Mouse (Mus musculus): ENCODE data around the gene Bglap2. TPM values are rescaled to one million over a fixed set of nuclear protein-coding genes. Genes with fewer than 3 reads are reported as not detected.
"Not testable (repeated sequence)": the region's sequence is repeated elsewhere in the genome, so short reads cannot be mapped to it uniquely, and the experiment has no call there.

The Bglap2 gene
- polyA plus RNA-seq, 1 experiment = not detected

DNA sequence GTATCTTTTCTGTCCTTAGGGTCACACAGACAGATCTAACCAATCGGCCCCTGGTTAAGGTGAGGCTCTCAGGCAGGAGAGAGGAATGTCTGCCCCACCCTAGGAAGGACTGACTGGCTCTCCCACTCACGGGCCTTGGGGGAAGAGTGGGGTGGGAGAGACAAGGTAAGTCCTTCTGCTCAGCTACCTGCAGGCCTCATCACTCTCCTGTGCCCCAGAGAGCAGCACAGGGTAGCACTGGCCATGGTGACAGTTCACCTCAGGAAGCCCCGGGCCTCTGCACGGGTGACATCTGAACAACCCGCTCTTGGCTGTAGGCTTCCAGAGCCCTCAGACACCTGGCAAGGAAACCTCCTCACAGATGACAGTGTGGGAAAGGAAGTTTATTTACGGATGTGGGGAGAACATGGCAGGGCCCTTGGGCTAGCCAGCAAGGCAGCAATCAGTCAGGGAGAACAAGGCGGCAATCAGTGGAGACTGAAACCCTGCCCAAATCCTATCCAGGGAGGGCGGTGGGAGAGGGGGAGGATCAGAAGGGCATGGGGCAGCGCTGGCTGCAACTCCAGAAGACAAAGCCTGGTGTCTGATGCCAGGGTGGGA lies 15.4 kb upstream of the Bglap2 start:
- H3K4me1 ChIP-seq (ENCODE audit: control insufficient read depth, insufficient read depth, insufficient read length, low read length) = no peaks in the 10 kb centered on the region
- H3K36me3 ChIP-seq (ENCODE audit: control insufficient read depth, insufficient read depth, low read length) = peaks cover 8% of the 10 kb centered on the region
- no peak for TF ChIP-seq CTCF (IDR thresholded peaks at IDR 0.05; ENCODE audit: extremely low read depth, insufficient read length, insufficient replicate concordance, low read depth, low read length)
- no peak for TF ChIP-seq POLR2A (IDR thresholded peaks at IDR 0.05; ENCODE audit: low read depth, low read length)
- no peak overlapping the region for H3K4me3 ChIP-seq (ENCODE audit: low read depth, low read length)
- H3K27ac ChIP-seq (ENCODE audit: insufficient read depth, low read depth, low read length) = no peak overlapping the region
- WGBS = 83% methylated on average over 9 of the region's 9 CpGs
- H3K27me3 ChIP-seq (ENCODE audit: control insufficient read depth, insufficient read depth, low read length) = peaks cover 19% of the 10 kb centered on the region

DNA sequence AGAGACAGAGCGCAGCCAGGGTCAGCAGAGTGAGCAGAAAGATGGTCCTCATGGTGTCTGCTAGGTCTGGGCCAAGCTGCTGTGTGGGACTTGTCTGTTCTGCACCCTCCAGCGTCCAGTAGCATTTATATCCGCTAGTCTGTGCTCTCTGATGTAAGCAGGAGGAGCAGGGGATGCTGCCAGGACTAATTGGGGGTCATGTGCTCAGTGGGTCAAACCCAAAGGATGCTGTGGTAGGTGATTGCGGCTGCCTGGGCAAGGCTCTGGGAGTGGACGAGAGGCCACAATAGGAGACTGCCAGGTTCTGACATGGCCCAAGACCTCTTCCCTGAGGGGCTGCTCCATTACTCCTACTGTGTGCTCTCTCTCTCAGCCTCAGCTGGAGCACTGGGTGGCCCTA lies 5.9 kb upstream of the Bglap2 start, which contains the start of gene Bglap:
Gene Bglap (minus strand): TSS at position 101 of the 400 bp plus-strand sequence.
- 0 out of 2 replicates have a peak, but pooled peaks cover 2% of the 10 kb centered on the region for H3K27me3 ChIP-seq (ENCODE audit: control insufficient read depth, insufficient read depth, low read length)
- H3K36me3 ChIP-seq (ENCODE audit: control insufficient read depth, insufficient read depth, low read length) = no peaks in the 10 kb centered on the region
- no peak within 1 kb of the TSS for H3K4me3 ChIP-seq (ENCODE audit: low read depth, low read length)
- 78% methylated on average over 5 of the region's 5 CpGs for WGBS
- H3K4me1 ChIP-seq (ENCODE audit: control insufficient read depth, insufficient read depth, insufficient read length, low read length) = no peaks in the 10 kb centered on the region; the same call in 1 of the 2 replicates
- no peak for TF ChIP-seq POLR2A (IDR thresholded peaks at IDR 0.05; ENCODE audit: low read depth, low read length)
- no peak for TF ChIP-seq CTCF (IDR thresholded peaks at IDR 0.05; ENCODE audit: extremely low read depth, insufficient read length, insufficient replicate concordance, low read depth, low read length)
- H3K27ac ChIP-seq (ENCODE audit: insufficient read depth, low read depth, low read length) = no peak within 1 kb of the TSS

DNA sequence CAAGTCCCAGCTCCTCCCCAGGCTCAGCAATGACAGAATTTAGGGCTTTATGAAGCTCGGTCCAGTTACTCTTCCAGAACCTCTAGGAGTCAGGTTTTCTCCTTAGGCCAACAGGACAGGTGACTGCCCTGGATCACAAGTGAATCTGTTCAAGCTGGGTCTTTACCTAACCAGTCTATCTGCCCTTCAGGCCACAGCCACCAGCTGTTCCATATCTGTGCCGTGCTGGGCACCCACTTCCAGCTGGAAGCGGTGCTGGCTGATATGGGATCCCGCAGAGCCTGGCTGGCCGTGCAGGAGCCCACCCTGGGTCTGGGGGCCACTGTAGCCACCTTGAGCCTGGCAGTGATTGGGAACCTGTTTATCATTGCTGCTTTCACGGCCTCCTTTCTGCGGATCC lies 3.9 kb upstream of the Bglap2 start:
- not testable (repeated sequence) for H3K4me1 ChIP-seq (ENCODE audit: control insufficient read depth, insufficient read depth, insufficient read length, low read length); H3K36me3 ChIP-seq (ENCODE audit: control insufficient read depth, insufficient read depth, low read length); H3K4me3 ChIP-seq (ENCODE audit: low read depth, low read length); H3K27me3 ChIP-seq (ENCODE audit: control insufficient read depth, insufficient read depth, low read length); H3K27ac ChIP-seq (ENCODE audit: insufficient read depth, low read depth, low read length)
- WGBS = 59% methylated on average over 3 of the region's 7 CpGs

DNA sequence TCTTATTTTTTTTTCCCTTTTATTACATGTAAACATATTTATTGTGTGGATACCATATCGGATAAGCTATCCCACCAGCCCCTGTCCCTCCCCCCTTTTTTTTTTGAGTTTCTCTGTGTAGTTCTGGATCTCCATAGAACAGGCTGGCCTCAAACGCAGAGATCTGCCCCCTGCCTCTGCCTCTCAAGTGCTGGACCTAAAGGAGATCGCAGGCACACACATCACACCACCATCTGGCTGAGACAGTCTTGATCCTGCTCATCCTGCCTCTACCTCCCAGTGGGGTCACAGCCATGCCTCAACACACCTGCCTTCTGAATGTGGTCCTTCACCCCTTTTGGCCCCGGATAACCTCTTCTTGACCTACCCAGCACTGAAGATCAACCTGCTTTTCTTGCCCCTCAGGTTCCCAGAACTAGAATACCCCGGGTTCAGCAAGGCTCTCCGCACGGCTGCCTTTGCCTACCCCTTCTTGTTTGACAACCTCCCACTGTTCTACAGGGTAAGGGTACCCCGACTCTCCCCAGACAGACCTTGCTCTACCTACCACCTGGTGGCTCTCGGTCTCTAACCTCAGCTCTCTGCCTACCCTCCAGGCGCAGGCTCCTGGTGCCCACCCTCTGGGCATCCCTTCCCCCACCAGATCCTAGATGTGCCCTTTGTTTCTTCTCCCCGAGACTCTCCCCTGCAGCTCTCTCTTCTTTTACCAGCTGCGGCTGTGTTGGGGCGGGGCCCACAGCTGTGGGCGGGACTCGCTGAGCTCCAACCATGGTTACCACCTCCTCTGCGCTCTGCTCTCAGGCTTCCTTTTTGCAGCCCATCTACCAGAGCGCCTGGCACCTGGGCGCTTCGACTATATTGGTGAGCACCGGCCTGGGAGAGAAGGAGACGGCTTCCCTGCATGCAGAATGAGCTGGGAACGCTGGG lies 3.2 kb upstream of the Bglap2 start:
- H3K27me3 ChIP-seq (ENCODE audit: control insufficient read depth, insufficient read depth, low read length); H3K36me3 ChIP-seq (ENCODE audit: control insufficient read depth, insufficient read depth, low read length); H3K4me3 ChIP-seq (ENCODE audit: low read depth, low read length); H3K27ac ChIP-seq (ENCODE audit: insufficient read depth, low read depth, low read length); H3K4me1 ChIP-seq (ENCODE audit: control insufficient read depth, insufficient read depth, insufficient read length, low read length): not testable (repeated sequence)
- WGBS = 14% methylated on average over 22 of the region's 22 CpGs

DNA sequence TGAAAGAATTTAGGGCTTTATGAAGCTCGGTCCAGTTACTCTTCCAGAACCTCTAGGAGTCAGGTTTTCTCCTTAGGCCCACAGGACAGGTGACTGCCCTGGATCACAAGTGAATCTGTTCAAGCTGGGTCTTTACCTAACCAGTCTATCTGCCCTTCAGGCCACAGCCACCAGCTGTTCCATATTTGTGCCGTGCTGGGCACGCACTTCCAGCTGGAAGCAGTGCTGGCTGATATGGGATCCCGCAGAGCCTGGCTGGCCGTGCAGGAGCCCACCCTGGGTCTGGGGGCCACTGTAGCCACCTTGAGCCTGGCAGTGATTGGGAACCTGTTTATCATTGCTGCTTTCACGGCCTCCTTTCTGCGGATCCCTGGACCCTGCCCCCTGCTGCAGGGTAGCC lies 1.9 kb downstream of the Bglap2 start:
- WGBS = 31% methylated on average over 6 of the region's 7 CpGs
- H3K27ac ChIP-seq (ENCODE audit: insufficient read depth, low read depth, low read length); H3K4me1 ChIP-seq (ENCODE audit: control insufficient read depth, insufficient read depth, insufficient read length, low read length): not testable (repeated sequence)

DNA sequence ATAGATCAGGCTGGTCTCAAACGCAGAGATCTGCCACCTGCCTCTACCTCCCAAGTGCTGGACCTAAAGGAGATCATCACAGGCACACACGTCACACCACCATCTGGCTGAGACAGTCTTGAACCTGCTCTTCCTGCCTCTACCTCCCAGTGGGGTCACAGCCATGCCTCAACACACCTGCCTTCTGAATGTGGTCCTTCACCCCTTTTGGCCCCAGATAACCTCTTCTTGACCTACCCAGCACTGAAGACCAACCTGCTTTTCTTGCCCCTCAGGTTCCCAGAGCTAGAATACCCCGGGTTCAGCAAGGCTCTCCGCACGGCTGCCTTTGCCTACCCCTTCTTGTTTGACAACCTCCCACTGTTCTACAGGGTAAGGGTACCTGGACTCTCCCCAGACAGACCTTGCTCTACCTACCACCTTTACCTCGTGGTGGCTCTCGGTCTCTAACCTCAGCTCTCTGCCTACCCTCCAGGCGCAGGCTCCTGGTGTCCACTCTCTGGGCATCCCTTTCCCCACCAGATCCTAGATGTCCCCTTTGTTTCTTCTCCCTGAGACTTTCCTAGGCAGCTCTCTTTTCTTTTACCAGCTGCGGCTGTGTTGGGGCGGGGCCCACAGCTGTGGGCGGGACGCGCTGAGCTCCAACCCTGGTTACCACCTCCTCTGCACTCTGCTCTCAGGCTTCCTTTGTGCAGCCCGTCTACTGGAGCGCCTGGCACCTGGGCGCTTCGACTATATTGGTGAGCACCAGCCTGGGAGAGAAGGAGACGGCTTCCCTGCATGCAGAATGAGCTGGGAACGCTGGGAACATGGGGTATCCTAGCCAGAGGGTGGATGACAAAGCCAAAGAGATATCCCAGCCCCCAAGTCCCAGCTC lies 2.5 kb downstream of the Bglap2 start:
- not testable (repeated sequence) for H3K27ac ChIP-seq (ENCODE audit: insufficient read depth, low read depth, low read length); H3K27me3 ChIP-seq (ENCODE audit: control insufficient read depth, insufficient read depth, low read length); H3K4me3 ChIP-seq (ENCODE audit: low read depth, low read length); H3K36me3 ChIP-seq (ENCODE audit: control insufficient read depth, insufficient read depth, low read length); H3K4me1 ChIP-seq (ENCODE audit: control insufficient read depth, insufficient read depth, insufficient read length, low read length)
- 11% methylated on average over 19 of the region's 19 CpGs for WGBS

More for the DNA sequence above, 1.9 kb downstream of the Bglap2 start:
- H3K27me3 ChIP-seq (ENCODE audit: control insufficient read depth, insufficient read depth, low read length); H3K4me3 ChIP-seq (ENCODE audit: low read depth, low read length); H3K36me3 ChIP-seq (ENCODE audit: control insufficient read depth, insufficient read depth, low read length): not testable (repeated sequence)

DNA sequence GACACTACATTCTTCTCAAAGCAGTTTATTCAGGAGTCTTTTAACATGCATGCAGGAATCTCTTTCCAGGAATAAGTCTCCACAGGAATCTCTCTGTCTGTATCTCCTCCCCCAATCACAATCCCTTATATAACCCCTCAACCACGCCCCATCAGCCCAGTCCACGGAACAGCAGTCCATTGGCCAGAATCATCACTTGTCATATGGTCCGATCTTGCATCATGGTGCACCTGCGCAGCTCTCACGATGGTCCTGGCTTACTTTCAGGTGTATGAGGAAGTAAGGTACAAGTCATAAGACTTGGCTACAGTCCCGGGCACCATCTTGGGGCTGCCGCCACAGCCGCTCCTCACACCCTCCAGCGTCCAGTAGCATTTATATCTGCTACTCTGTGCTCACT lies 5.9 kb downstream of the Bglap2 start, which contains the start of gene Bglap3:
Gene Bglap3 (minus strand): TSS at position 101 of the 400 bp plus-strand sequence.
- H3K27ac ChIP-seq (ENCODE audit: insufficient read depth, low read depth, low read length); H3K4me1 ChIP-seq (ENCODE audit: control insufficient read depth, insufficient read depth, insufficient read length, low read length); H3K4me3 ChIP-seq (ENCODE audit: low read depth, low read length); H3K27me3 ChIP-seq (ENCODE audit: control insufficient read depth, insufficient read depth, low read length); H3K36me3 ChIP-seq (ENCODE audit: control insufficient read depth, insufficient read depth, low read length): not testable (repeated sequence)
- 74% methylated on average over 9 of the region's 9 CpGs for WGBS

DNA sequence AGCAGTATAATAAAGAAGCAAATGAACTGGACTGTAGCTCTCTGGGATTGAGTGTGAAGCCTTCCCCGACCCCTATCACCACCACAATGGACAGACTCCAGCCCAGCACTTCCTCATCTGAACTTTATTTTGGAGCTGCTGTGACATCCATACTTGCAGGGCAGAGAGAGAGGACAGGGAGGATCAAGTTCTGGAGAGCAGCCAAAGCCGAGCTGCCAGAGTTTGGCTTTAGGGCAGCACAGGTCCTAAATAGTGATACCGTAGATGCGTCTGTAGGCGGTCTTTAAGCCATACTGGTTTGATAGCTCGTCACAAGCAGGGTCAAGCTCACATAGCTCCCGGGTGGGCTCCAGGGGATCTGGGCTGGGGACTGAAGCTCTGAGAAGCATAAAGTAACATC lies 10.0 kb downstream of the Bglap2 start:
- 91% methylated on average over 7 of the region's 7 CpGs for WGBS
- H3K36me3 ChIP-seq (ENCODE audit: control insufficient read depth, insufficient read depth, low read length); H3K4me1 ChIP-seq (ENCODE audit: control insufficient read depth, insufficient read depth, insufficient read length, low read length); H3K27me3 ChIP-seq (ENCODE audit: control insufficient read depth, insufficient read depth, low read length); H3K27ac ChIP-seq (ENCODE audit: insufficient read depth, low read depth, low read length); H3K4me3 ChIP-seq (ENCODE audit: low read depth, low read length): not testable (repeated sequence)

DNA sequence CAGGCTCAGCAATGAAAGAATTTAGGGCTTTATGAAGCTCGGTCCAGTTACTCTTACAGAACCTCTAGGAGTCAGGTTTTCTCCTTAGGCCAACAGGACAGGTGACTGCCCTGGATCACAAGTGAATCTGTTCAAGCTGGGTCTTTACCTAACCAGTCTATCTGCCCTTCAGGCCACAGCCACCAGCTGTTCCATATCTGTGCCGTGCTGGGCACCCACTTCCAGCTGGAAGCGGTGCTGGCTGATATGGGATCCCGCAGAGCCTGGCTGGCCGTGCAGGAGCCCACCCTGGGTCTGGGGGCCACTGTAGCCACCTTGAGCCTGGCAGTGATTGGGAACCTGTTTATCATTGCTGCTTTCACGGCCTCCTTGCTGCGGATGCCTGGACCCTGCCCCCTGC lies 11.0 kb downstream of the Bglap2 start:
- H3K36me3 ChIP-seq (ENCODE audit: control insufficient read depth, insufficient read depth, low read length); H3K27ac ChIP-seq (ENCODE audit: insufficient read depth, low read depth, low read length); H3K4me3 ChIP-seq (ENCODE audit: low read depth, low read length); H3K27me3 ChIP-seq (ENCODE audit: control insufficient read depth, insufficient read depth, low read length); H3K4me1 ChIP-seq (ENCODE audit: control insufficient read depth, insufficient read depth, insufficient read length, low read length): not testable (repeated sequence)
- WGBS = 58% methylated on average over 4 of the region's 7 CpGs

DNA sequence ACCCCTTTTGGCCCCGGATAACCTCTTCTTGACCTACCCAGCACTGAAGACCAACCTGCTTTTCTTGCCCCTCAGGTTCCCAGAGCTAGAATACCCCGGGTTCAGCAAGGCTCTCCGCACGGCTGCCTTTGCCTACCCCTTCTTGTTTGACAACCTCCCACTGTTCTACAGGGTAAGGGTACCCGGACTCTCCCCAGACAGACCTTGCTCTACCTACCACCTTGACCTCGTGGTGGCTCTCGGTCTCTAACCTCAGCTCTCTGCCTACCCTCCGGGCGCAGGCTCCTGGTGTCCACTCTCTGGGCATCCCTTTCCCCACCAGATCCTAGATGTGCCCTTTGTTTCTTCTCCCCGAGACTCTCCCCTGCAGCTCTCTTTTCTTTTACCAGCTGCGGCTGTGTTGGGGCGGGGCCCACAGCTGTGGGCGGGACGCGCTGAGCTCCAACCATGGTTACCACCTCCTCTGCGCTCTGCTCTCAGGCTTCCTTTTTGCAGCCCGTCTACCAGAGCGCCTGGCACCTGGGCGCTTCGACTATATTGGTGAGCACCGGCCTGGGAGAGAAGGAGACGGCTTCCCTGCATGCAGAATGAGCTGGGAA lies 11.6 kb downstream of the Bglap2 start:
- H3K36me3 ChIP-seq (ENCODE audit: control insufficient read depth, insufficient read depth, low read length); H3K4me3 ChIP-seq (ENCODE audit: low read depth, low read length); H3K27ac ChIP-seq (ENCODE audit: insufficient read depth, low read depth, low read length); H3K27me3 ChIP-seq (ENCODE audit: control insufficient read depth, insufficient read depth, low read length); H3K4me1 ChIP-seq (ENCODE audit: control insufficient read depth, insufficient read depth, insufficient read length, low read length): not testable (repeated sequence)
- WGBS = 6% methylated on average over 22 of the region's 22 CpGs

All from small intestine, adult 2 months (tissue).